Mouse (Mus musculus) hindbrain, postnatal 0 days (tissue): ENCODE measurements around the gene Psmd6. TPM values are rescaled to one million over a fixed set of nuclear protein-coding genes. Genes with fewer than 3 reads are reported as not detected.

Experiments used
- ATAC-seq: fragments of 200-750 bp; cut with Nextera tagmentation; 2 replicates; pipeline ENCODE4 v1.8.0; 2017; ENCODE audit warnings: mild to moderate bottlenecking, moderate TSS enrichment, moderate library complexity
- DNase-seq: peaks from one replicate; pipeline ENCODE4 v3.0.0-alpha.2; 2015; ENCODE audit warnings: low spot score
- H3K27ac ChIP-seq: fragments of 300-500 bp; sonication (generic); 2 replicates; pipeline ENCODE4 v1.5.1; 2014; ENCODE audit warnings: mild to moderate bottlenecking
- H3K27me3 ChIP-seq: fragments of 300-500 bp; sonication (generic); 2 replicates; pipeline ENCODE4 v1.6.1; 2014; ENCODE audit warnings: low read length, mixed read lengths; ENCODE audit not compliant: insufficient read depth
- H3K36me3 ChIP-seq: fragments of 300-500 bp; sonication (generic); 2 replicates; pipeline ENCODE4 v1.6.1; 2014; ENCODE audit warnings: low read length, mixed read lengths; ENCODE audit not compliant: insufficient read depth
- H3K4me1 ChIP-seq: fragments of 300-500 bp; sonication (generic); 2 replicates; pipeline ENCODE4 v1.6.1; 2014; ENCODE audit warnings: antibody characterized with exemption, low read length, mixed read lengths; ENCODE audit not compliant: insufficient read depth
- H3K4me2 ChIP-seq: fragments of 300-500 bp; sonication (generic); 2 replicates; pipeline ENCODE4 v1.6.1; 2014; ENCODE audit warnings: low read depth, mild to moderate bottlenecking, low read length, moderate library complexity, mixed read lengths
- H3K4me3 ChIP-seq: fragments of 300-500 bp; sonication (generic); 2 replicates; pipeline ENCODE4 v1.5.1; 2014; ENCODE audit warnings: low read length
- H3K9ac ChIP-seq: fragments of 300-500 bp; sonication (generic); replicated peaks from 2 replicates; pipeline ENCODE4 v1.6.1; 2014; ENCODE audit warnings: mild to moderate bottlenecking, low read length, moderate library complexity, mixed read lengths
- H3K9me3 ChIP-seq: fragments of 300-500 bp; sonication (generic); 2 replicates; pipeline ENCODE4 v1.6.1; 2016; ENCODE audit warnings: low read length, mixed read lengths
- CTCF ChIP-seq: IDR thresholded peaks from 2 replicates; pipeline ENCODE4 v1.5.1; 2016; ENCODE audit warnings: antibody characterized with exemption, control low read depth, low read depth
- WGBS: fragments of 180-500 bp; shearing (Covaris S2); extraction: QIAGEN DNeasy Blood & Tissue Kit; methylation state at CpG from one replicate; pipeline ENCODE4 v1.1.7; 2014; 5-methylcytosine and 5-hydroxymethylcytosine counted together
- polyA plus RNA-seq: library from polyadenylated mRNA; unstranded; fragments of >200 nt; fragmentation: Nextera tagmentation; extraction: Ambion mirVana; gene quantifications from 2 replicates; pipeline ENCODE4 v1.2.1, GENCODE M21; 2015
- total RNA-seq: library from RNA; depleted of rRNA; stranded (reverse); fragments of >200 nt; gene quantifications from 2 replicates; pipeline ENCODE4 v1.2.3, GENCODE M21; 2014; rRNA removed

Psmd6 gene
- total RNA-seq (101 and 105 TPM in 2 replicates), polyA plus RNA-seq (233 and 235 TPM in 2 replicates)

GRCm38 (mm10) chr14:14120230-14121096 lies at the start of gene Psmd6:
Gene Psmd6, minus strand, starts transcription at chr14:14120984.
- DNase-seq = peak; percentile 94
- Histone ChIP-seq H3K9ac (peak within 1 kb of the TSS; percentile 99), H3K4me2 (peak within 1 kb of the TSS; percentile 83), H3K4me1 (peaks cover 9% of the 10 kb centered on the region), H3K4me3 (peak within 1 kb of the TSS; percentile 99), H3K27me3 (no peaks in the 10 kb centered on the region), H3K9me3 (no peaks in the 10 kb centered on the region), H3K27ac (peak within 1 kb of the TSS; percentile 90), H3K36me3 (peaks cover 11% of the 10 kb centered on the region)
- under 1% methylated on average over 68 of the region's 68 CpGs for WGBS
- peak; percentile 99 for TF ChIP-seq CTCF
- ATAC-seq = peak; percentile 97

GRCm38 (mm10) chr14:14110710-14111109 lies 10.1 kb downstream of the Psmd6 start:
- 77% methylated on average over 4 of the region's 4 CpGs for WGBS
- TF ChIP-seq CTCF = no peak
- Histone ChIP-seq H3K4me2 (no peak overlapping the region), H3K27me3 (no peaks in the 10 kb centered on the region), H3K4me3 (no peak overlapping the region), H3K9me3 (no peaks in the 10 kb centered on the region), H3K4me1 (no peaks in the 10 kb centered on the region), H3K27ac (no peak overlapping the region), H3K36me3 (peaks cover 49% of the 10 kb centered on the region), H3K9ac (no peak overlapping the region)
- DNase-seq = no peak
- ATAC-seq = no peak

GRCm38 (mm10) chr14:14104930-14105318 lies 15.9 kb downstream of the Psmd6 start:
- Histone ChIP-seq H3K4me1 (no peaks in the 10 kb centered on the region), H3K4me3 (no peak overlapping the region), H3K9ac (no peak overlapping the region), H3K9me3 (no peaks in the 10 kb centered on the region), H3K27ac (no peak overlapping the region), H3K4me2 (no peak overlapping the region), H3K27me3 (no peaks in the 10 kb centered on the region), H3K36me3 (peaks cover 27% of the 10 kb centered on the region)
- TF ChIP-seq CTCF = no peak
- no peak for ATAC-seq
- no peak for DNase-seq
- WGBS = 81% methylated on average over 2 of the region's 2 CpGs

DNA sequence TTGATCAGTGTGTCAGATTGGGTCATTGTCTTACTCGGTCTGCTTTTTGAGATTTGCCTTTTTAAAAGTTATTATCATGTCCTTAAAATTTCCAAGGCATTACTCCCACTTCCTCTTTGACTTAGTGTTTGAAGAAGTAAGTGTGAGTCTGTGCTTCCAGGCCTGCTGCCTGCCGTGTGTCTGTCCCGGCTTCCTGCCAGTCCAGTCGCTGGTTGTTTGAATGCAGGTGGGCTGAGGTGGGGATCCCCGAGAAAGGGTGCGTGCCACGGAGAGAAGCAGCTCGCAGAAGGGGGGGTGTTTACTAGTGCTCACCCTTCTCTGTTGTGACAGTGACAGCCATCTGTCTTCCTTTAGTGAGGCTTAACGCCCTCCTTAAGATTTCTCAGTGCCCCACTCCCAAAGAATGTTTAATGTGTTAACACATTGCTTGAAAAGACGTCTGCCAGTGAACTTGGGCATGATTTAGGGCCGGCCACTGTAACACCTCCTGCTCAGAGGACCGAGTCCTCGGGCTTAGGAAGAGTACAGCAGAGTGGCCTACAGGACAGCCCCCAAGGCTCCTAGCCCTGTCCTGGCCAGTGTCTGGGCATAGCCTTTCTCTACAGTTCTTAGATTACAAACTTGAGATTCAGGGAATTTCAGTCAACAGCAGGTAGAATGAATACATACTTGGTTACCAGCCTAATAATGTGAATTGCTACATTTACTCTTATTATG lies 16.4 kb downstream of the Psmd6 start:
- Histone ChIP-seq H3K27ac (no peak overlapping the region), H3K4me3 (no peak overlapping the region), H3K4me2 (no peak overlapping the region), H3K9ac (no peak overlapping the region), H3K27me3 (no peaks in the 10 kb centered on the region), H3K36me3 (peaks cover 26% of the 10 kb centered on the region), H3K4me1 (no peaks in the 10 kb centered on the region), H3K9me3 (no peaks in the 10 kb centered on the region)
- 75% methylated on average over 13 of the region's 13 CpGs for WGBS
- TF ChIP-seq CTCF = no peak
- DNase-seq (no peak), ATAC-seq (no peak)

GRCm38 (mm10) chr14:14101296-14101695 lies 19.5 kb downstream of the Psmd6 start:
- Histone ChIP-seq H3K4me1 (no peaks in the 10 kb centered on the region), H3K27me3 (no peaks in the 10 kb centered on the region), H3K4me3 (no peak overlapping the region), H3K9ac (no peak overlapping the region), H3K36me3 (peaks cover 29% of the 10 kb centered on the region), H3K4me2 (no peak overlapping the region), H3K9me3 (no peaks in the 10 kb centered on the region), H3K27ac (no peak overlapping the region)
- DNase-seq = no peak
- WGBS = 91% methylated on average over 9 of the region's 9 CpGs
- ATAC-seq = no peak
- no peak for TF ChIP-seq CTCF

GRCm38 (mm10) chr14:14100773-14101280 lies 20.0 kb downstream of the Psmd6 start:
- DNase-seq (no peak), ATAC-seq (no peak)
- no peak overlapping the region for H3K9ac ChIP-seq
- no peaks in the 10 kb centered on the region for H3K27me3 ChIP-seq
- H3K4me3 ChIP-seq = no peak overlapping the region
- H3K9me3 ChIP-seq = no peaks in the 10 kb centered on the region
- TF ChIP-seq CTCF = no peak
- 92% methylated on average over 8 of the region's 8 CpGs for WGBS
- no peak overlapping the region for H3K27ac ChIP-seq
- H3K4me1 ChIP-seq = no peaks in the 10 kb centered on the region
- no peak overlapping the region for H3K4me2 ChIP-seq
- H3K36me3 ChIP-seq = peaks cover 29% of the 10 kb centered on the region
